Mouse (Mus musculus): Measurements from ENCODE around the gene Cd247.

- TF ChIP-seq CTCF (IDR thresholded peaks at IDR 0.05; ENCODE audit: low read depth) (no peak), EP300 (IDR thresholded peaks at IDR 0.05; ENCODE audit: low read depth) (no peak)
Observed at GRCm38 (mm10) chr1:165791411-165791810, 2.9 kb downstream of the Cd247 start.

Data from liver, postnatal 0 days (tissue).